Mouse (Mus musculus): ENCODE results near the gene Ahsg. TPM values are rescaled to one million over a fixed set of nuclear protein-coding genes. Genes with fewer than 3 reads are reported as not detected.

Gene Ahsg
- polyA plus RNA-seq (2015; fragmentation: Illumina TruSeq; extraction: RNeasy Lipid Tissue Mini Kit (QIAGEN cat#74804); ENCODE audit: insufficient read depth, low read depth, low replicate concordance), result not detected

GRCm38 (mm10) chr16:22890683-22891510 is at the start of gene Ahsg:
TSS of gene Ahsg (plus strand) at chr16:22891277.

DNA sequence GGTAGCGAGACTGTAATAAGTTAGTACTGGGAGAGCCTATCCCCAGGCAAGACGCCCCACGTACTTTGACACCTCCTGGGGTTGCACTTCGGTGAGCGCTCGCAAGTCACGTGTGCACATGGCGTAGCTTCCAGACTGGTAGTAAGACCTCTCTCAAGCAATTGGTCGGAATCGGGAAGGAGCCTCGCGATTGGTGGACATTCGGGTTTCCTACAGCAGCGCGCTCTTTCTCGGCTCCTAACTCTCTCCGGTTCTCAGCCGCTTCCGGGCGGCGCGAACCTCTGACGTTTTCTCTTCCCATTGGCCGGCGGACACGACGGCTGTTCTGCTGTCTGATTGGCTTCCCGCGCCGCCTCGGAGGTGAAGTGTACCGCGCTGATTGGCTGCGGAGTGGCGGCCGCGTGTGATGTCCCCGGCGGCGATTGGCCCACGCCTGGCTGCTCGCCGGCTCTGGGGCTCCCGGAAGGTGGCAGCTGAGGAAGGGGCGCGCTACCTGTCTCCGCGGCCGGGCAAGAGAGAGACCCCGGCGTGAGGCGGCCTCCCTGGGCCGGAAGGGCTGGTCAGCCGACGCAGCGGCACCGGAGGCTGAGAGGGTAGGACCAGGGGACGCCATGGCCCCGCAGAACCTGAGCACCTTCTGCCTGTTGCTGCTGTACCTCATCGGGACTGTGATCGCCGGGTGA is 33.5 kb upstream of the Ahsg start, which contains the start of the genes Tbccd1 and Dnajb11:
Gene Tbccd1 (minus strand): TSS at position 239 of the 683 bp plus-strand sequence.
Gene Dnajb11 (plus strand): TSS at position 415 of the 683 bp plus-strand sequence.

GRCm38 (mm10) chr16:22918034-22918433 is 27.0 kb downstream of the Ahsg start, which contains the start of gene Fetub:
TSS of gene Fetub (plus strand) at chr16:22918334.

Other genes with a start within 250 kb of the Ahsg start
- gene Dgkg, start 234.1 kb upstream of the Ahsg start, polyA plus RNA-seq (2015; fragmentation: Illumina TruSeq; extraction: RNeasy Lipid Tissue Mini Kit (QIAGEN cat#74804); ENCODE audit: insufficient read depth, low read depth, low replicate concordance), result 0.78 TPM
- gene Crygs, start 79.7 kb upstream of the Ahsg start, polyA plus RNA-seq (2015; fragmentation: Illumina TruSeq; extraction: RNeasy Lipid Tissue Mini Kit (QIAGEN cat#74804); ENCODE audit: insufficient read depth, low read depth, low replicate concordance), result not detected
- 9.3 TPM for gene Tbccd1, start 33.6 kb upstream of the Ahsg start, polyA plus RNA-seq (2015; fragmentation: Illumina TruSeq; extraction: RNeasy Lipid Tissue Mini Kit (QIAGEN cat#74804); ENCODE audit: insufficient read depth, low read depth, low replicate concordance)
- 63.1 TPM for gene Dnajb11, start 33.4 kb upstream of the Ahsg start, polyA plus RNA-seq (2015; fragmentation: Illumina TruSeq; extraction: RNeasy Lipid Tissue Mini Kit (QIAGEN cat#74804); ENCODE audit: insufficient read depth, low read depth, low replicate concordance)
- gene Fetub, start 27.1 kb downstream of the Ahsg start, polyA plus RNA-seq (2015; fragmentation: Illumina TruSeq; extraction: RNeasy Lipid Tissue Mini Kit (QIAGEN cat#74804); ENCODE audit: insufficient read depth, low read depth, low replicate concordance), result not detected
- gene Hrg, start 59.8 kb downstream of the Ahsg start, polyA plus RNA-seq (2015; fragmentation: Illumina TruSeq; extraction: RNeasy Lipid Tissue Mini Kit (QIAGEN cat#74804); ENCODE audit: insufficient read depth, low read depth, low replicate concordance), result not detected
- 1.1 TPM for gene Kng2, start 138.2 kb downstream of the Ahsg start, polyA plus RNA-seq (2015; fragmentation: Illumina TruSeq; extraction: RNeasy Lipid Tissue Mini Kit (QIAGEN cat#74804); ENCODE audit: insufficient read depth, low read depth, low replicate concordance)
- not detected for gene Kng1, start 166.6 kb downstream of the Ahsg start, polyA plus RNA-seq (2015; fragmentation: Illumina TruSeq; extraction: RNeasy Lipid Tissue Mini Kit (QIAGEN cat#74804); ENCODE audit: insufficient read depth, low read depth, low replicate concordance)
- 172 TPM for gene Eif4a2, start 216.2 kb downstream of the Ahsg start, polyA plus RNA-seq (2015; fragmentation: Illumina TruSeq; extraction: RNeasy Lipid Tissue Mini Kit (QIAGEN cat#74804); ENCODE audit: insufficient read depth, low read depth, low replicate concordance)
- 1.1 TPM for gene Rfc4, start 236.5 kb downstream of the Ahsg start, polyA plus RNA-seq (2015; fragmentation: Illumina TruSeq; extraction: RNeasy Lipid Tissue Mini Kit (QIAGEN cat#74804); ENCODE audit: insufficient read depth, low read depth, low replicate concordance)

Data from pancreas, adult 10 weeks (tissue).